Mouse (Mus musculus) T-helper 2 cell (primary cell): ENCODE results near the gene Ltb.

Source experiments
- in situ Hi-C: fragments of 300-600 bp; cut with MboI, MseI; formaldehyde crosslinking; loops from one replicate; pipeline ENCODE4 v1.15.1; 2025; ENCODE audit warnings: high pct_unique_total_duplicates

The Ltb gene

DNA sequence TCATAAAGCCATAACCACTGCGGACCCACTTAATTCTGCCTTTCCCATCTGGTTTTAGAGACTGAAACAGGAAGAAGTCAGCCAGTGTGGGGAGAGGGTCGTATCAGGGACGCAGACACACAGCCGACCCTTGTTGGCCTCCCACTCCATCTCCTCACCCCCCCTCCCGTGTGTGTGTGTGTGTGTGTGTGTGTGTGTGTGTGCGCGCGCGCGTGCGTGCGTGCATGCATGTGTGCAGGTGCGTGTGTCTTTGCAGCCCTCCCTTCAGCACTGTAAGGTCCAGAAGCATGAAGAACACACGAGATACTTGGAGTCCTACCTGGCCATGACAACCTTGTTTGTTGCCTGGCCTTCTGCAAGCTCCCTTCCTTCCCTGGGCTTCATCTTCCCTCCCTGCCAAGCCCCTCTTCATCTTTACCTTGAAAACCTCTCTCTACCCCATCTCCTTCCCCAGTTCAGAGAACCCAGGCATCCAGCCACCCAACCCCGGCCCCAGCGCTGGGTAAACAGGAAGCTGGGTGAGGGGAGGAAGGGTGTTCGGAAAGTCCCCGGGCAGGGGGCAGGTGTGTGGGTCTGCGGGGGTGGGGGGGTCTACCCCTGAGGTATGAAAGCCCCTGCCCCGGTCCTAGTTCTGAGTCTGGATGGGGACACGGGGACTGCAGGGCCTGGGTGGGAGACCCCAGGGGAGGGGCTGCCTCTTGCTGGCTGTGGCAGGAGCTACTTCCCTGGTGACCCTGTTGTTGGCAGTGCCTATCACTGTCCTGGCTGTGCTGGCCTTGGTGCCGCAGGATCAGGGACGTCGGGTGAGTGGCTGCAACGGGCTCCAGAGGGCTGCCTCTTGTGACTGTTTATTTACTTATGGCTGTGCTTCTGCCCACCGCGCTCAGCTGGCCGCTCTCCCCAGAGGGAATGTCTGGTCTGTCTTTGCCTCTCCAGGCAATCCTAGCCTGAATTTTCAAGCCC lies at the start of gene Ltb:
Gene Ltb, plus strand, starts transcription at position 559 of the 963 bp plus-strand sequence.
- in situ Hi-C loops: no loop called here

DNA sequence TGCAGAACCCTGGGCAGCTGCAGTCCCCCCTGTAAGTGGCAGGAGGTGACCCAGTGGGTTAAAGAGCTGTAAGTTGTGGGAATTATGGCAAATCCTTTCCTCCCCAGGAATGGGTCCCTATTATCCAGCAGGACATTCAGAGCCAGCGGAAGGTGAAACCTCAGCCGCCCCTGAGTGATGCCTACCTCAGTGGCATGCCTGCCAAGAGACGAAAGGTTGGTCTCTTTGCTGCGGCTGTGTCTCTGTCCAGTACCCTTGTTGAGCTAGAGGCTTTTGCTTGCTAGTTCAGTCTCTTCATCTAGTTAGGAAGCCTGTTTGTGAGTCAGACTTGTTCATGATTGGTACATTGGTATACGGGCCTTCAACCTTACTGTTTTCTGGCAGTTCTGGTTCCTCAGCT lies 48.1 kb upstream of the Ltb start:
- in situ Hi-C loops: no loop called here

DNA sequence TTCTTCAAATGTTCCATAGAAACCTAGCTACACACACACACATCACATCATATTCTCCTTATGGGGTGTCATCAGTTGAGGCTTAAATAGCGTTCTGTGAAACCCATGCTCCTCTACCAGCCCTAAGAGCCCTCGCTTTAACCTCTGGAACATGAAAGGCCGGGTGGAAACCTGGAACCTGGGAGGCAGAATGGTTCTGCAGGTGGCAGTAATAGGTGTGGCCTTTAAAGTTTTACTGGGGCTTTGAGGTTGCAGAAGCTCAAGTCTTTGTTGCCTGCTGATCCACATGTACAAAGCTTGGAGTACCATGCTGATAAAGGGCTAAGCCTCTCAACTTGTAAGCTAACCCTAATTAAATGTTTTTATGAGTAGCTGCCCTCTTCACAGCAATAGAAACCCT lies 46.9 kb upstream of the Ltb start:
- in situ Hi-C loops: no loop called here

DNA sequence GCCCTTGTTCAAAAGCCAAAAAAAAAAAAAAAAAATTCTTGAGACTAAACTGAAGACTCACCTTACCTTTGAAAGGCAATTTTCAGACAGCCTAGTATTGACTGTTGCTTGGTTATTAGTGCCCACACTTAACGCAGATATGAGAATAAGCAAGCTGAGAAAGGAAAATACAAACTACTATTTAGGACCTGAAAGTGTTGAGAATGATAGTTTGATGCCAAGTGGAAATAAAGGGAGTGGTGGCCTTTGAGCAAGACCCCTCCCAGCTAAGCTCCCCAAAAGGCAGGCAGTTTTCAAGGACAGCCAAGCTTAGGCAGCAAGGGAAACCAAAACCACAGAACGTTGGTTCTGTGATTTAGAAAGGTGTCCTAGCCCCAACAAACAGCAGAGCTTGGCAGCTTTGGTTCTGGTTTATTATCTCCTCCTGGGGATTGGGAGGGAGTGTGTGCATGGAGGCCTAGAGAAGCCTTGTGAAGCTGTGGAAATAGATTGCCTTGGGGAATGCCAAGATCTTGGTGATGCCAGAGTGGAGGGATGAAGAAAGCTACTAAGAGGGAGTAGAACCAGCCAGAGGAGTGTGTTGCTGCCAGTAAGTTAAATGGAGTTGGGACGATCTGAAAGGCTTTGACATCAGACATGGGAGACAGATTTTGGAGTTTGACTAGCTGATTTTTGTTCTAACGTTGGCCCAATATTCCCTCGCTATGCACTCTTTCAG lies 46.2 kb upstream of the Ltb start:
- in situ Hi-C loops: no loop called here

DNA sequence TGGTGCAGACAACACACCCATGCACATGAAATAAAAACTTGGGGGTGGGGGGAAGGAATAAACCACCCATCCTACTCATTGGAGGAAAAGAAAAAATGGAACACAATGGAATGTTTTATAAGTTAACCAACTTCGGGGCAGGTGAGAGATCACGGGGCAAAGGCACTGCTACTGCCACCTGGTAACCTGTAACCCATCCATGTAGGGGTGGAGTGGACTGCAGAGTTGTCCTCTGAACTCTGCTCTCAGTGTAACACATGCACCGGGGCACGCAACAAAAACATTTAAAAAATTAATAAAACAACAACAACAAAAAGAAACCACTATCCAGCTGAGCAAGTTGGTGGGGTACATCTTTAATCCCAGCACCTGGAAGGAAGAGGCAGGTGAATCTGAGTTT lies 42.1 kb upstream of the Ltb start:
- in situ Hi-C loops: no loop called here

DNA sequence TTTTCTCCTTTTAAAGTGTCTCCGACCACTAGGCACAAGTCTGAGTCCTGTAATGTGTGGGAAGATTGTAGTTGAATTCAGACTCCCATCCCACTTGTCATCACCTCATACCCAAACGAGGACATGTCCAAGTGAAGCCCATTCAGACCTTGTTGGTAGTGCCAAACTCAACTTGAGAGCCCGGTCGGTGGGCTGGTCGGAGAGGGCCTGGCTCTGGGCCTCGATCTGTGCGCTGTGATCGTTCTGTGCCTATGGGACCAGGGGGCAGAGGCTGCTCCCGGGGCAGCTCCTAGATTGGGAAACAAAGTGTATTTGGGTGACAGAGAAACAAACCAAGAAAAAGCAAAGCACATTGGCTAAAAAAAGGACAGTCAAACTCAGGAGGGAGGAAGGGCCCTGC lies 41.2 kb upstream of the Ltb start:
- in situ Hi-C loops: no loop called here

DNA sequence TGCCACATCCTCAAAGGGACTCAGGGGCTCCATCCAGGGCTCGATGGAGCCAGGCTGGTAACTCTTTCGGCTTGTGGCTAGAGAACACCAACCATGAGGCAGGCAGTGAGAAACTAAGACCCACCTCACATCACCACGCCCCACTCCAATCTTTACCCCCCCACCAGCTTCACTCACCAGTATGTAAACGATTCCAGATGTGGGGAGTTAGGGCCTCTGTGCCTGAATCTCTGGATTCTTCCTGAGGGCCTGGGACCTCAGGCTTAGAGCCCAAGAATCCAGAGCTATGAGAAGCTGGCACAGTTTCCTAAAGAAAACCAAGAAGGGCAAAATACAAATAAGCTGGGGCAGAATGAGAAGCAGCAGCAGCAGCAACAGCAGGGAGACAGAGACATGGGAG lies 40.3 kb upstream of the Ltb start:
- in situ Hi-C loops: no loop called here

DNA sequence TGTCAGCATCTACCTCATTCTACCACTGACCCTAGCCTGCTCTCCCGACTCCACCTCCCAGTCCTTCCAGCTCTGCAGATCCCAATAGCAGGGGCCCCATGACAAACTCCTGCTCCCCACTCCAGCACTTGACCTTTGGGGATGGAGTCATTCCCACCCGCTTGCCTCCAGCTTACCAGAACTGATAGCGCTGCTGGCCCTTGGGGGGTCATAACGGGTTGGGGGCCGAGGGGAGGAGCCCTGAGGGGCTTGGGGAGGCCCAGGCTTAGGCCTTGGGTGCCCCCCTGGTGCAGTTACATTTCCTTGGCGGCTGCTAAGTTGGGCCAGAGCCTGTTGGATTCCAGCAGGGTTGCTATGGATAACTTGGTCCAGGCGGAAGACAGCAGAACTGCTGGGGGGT lies 39.6 kb upstream of the Ltb start:
- in situ Hi-C loops: no loop called here

DNA sequence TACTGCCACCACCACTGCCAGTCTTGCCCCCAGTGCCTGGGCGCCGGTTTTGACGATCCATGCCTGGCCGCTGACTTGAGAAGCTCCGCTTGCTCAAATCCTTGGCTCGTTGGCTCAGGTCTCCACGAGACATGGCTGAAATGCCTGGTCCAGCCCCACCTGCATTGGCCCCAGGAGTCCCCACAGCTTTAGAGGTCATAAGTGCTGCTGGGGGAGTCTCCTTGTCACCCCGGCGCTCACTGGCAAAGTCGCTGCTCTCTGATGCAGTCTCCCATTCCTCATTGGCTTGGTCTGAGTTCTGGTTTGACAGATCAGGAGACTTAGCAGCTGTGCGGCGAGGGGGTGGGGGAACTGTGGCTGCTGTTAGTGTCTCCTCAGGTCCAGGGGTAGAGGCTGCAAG lies 38.8 kb upstream of the Ltb start:
- in situ Hi-C loops: no loop called here

DNA sequence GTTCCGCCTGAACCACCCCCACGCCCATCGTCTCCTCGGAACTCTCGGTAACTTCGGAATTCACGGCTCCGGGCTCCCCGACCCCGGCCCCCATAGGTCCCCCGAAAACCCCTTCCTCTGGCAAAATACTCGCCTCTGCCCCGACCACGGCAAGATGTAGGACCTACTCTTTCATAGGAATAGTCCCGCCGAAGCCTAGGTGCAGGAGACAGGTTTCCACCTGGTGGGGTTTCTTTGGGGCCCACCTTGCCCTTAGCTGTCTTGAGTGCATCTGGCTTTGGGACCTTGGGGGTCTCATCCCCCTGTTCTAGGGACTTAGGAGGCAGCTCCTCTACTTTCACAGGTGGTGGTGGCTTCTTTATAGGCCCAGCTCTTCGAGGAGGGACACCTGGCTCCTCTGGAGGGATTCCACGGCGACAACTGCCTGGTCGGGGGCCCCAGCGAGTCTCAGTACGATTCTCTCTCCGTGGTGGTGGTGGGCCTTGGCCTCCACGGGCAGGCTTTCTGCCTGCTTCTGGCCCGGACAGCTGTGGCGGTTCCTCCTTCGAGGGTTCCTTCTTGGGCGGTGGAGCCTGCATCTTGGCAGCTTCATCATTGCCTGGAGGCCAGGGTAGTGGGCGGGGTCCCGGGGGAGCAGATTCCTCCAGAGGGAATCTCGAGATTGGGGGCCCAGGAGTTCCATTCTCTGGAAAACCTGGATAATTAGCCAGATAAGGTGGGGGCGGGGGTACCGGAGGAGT lies 37.6 kb upstream of the Ltb start:
- in situ Hi-C loops: no loop called here

DNA sequence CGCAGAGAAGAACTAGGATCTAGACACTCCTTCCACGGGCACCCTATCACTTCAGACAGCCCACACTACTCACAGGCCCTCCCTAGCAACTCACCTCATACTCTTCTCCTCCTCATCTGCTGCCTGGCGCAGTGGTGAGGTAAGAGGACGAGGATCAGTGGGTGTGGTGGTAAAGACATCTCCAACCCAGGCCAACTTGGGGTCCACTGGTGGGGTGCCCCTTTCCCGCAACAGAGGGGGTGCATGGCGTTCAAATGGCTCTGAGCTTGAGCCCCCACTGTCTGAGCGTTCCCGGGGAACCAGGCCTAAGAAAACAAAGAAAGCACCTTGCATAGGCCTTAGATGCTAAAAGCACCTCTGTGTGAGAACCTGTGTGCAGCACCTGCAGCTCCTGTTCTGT lies 37.0 kb upstream of the Ltb start:
- in situ Hi-C loops: no loop called here

DNA sequence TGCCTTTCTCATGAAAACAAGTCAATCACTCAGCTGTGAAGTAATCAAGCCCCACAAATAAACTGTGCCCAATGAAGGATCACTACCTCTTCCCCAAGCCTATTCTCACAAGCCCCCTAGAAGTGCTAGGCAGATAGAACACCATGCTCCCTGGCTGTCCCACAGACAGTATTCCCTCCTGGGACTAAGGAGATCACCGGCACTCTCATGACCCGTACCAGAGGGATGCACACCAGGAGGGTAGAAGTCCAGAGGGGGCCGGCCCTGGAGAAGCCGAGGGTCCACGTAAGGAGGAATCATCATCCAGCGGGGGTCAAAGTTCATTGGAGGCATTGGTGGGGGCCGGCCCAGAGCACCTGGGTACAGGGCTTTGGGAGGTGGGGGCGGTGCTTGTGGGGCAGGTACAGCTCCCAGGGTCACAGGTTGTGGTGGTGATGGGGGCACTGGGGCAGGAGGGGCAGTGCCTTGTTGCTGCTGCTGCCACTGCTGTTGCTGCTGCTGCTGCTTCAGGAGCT lies 36.5 kb upstream of the Ltb start:
- in situ Hi-C loops: no loop called here

DNA sequence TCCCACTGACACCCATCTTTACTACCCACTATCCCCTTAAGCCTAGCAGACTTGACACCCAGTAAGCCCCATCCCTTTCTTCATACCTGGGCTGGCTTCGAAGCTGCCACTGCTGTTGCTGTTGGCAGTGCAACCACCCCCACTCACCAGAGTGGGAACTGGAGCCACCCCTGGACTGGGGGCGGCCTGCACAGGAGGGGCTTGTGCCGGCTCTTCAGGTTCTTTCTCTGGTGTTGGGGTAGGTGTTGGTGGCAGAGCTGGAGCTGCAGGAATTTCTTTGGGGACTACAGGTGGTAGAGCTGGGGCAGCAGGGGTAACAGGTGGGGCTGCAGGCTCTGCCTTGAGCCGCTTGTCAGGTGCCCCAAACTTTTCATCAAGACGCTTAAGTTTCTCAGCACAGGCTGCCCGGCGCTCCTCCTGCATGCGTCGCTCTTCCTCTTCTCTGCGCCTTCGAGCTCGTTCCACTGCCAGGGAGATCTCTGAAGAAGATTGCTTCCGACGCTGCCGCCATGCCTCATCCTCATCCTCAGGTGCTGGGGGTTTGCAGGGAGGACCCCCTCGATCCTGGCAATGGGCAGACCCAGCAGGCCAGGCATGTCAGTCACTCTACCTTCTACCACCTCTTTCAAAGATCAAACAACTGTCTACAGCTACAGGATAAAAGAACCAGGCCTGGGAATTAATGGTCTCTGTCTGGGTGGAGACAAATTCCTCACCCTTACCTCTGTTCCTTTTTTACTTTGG lies 35.2 kb upstream of the Ltb start:
- in situ Hi-C loops: no loop called here

DNA sequence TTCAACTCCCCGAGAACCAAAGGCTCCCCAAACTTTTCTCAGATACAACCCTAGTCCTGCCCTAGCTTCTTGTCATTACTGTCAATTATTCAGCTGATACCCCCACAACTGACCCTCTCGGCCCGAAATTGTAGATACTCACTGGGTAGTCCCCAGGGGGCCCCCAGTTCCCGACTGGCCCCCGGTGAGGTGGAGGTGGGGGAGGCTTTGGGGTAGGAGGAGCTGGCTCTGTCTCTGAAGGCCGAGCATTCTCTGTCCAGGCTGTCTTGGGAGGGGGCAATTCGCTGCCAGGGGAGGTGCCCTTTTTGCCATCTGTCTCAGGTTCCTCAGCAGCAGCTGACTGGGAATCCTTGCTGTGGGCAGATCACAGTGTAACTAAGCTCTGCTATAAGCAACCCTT lies 34.6 kb upstream of the Ltb start:
- in situ Hi-C loops: no loop called here

DNA sequence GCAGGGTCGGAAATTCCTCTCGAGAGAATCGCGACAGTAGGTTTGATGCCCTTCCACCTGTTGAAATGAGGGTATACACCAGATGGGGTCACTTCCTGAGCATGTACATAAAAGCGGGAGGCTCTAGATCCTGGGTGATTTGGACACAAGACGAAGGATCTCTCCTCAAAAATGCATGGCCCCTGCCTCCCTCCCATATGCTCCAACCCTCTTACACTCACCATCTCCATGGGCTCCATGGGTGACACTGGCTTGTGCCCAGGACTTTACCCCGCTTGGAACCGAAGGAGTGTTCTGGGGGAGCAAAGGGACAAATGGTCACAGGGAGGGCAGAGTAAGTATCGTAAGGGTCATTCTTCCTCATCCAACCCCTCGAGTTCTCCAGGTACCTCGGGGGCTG lies 32.8 kb upstream of the Ltb start:
- in situ Hi-C loops: no loop called here

DNA sequence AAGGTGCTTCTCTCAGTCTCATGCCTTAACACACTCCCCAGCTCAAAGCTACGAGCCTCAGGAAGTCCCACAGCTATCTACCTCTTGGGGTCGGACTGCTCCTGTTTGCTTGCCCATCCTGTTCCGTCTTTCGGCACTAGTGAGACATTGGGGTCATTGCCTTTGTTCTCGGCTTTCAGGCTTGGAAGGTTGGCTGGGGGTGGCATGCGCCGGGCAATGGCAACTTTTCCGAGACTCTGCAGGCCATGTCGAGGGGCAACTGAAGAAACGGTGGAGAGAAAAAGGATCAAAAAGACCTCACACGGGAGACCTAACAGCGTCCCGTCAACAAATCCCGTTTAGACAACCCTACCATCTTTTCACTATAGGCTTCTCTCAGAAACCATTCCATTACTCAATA lies 32.1 kb upstream of the Ltb start:
- in situ Hi-C loops: no loop called here

DNA sequence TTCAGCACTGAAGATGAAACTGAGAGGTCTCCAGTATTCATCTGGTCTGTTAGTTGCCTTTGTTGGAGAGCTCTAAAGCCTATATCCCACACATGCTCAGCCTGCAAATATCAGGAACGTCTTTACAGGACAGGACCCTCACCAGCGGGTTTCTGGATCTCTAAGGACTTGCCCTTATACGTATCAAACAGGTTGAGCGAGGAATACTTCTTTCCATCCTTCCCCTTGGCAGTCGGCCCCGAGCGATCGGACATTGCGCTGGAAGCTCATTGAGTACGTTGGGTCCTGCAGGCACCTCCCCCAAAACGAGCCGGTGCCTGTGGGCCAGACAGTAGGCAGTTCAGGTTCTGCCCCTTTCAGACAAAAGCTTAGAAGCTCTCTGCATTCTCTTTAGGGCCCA lies 31.5 kb upstream of the Ltb start:
- in situ Hi-C loops: no loop called here

DNA sequence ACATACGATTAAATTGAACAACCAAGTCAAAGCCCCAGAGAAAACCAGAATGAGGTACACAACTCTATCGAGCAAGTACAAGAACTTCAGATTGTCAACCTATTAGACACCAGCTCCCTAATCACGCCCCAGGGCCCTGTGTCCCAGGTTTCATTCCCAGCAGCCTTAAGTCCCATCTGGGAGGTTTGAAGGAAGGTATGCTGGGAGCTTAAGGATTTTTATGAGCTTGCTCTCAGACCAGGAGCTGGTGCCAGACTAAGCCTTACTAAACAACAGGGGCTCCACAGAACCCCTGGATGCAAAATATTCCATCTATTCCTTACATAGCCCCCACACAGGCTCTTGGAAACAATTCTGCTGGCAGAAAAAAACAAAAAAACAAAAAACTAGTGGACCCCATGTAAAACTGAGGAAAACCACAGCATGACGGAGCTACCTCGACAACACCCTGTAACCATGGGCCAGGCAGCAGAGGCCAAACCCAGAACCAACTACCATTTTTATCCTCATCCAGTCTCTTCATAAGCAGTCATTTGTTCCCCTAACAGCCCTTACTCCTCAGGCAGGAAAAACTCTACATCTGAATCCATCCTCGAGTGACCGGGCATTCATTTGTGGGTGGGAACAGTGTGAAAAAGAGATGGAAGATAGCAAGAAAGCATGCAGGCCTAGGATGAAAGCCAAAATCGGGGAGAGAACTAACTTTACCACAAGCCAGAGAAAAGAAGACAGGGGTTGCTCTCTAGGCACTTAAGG lies 30.7 kb upstream of the Ltb start:
- in situ Hi-C loops: no loop called here

DNA sequence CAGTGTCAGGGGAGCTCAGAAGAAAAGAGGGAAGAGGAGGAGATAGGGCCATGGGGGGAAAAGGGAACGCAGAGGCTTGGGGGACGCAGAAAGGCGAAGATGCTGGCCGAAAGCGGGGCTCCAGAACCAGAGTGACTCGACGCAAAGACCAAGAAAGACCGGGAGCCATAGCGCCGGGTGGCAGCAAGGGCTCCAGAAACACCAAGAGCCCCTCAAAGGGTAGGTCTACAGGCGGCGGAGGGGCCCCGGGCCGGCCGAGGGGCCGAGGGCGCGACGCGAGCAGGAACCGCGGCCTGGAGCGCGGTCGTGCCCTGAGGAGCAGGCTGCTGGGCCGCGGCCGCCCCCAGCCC lies 30.0 kb upstream of the Ltb start:
- in situ Hi-C loops: no loop called here

DNA sequence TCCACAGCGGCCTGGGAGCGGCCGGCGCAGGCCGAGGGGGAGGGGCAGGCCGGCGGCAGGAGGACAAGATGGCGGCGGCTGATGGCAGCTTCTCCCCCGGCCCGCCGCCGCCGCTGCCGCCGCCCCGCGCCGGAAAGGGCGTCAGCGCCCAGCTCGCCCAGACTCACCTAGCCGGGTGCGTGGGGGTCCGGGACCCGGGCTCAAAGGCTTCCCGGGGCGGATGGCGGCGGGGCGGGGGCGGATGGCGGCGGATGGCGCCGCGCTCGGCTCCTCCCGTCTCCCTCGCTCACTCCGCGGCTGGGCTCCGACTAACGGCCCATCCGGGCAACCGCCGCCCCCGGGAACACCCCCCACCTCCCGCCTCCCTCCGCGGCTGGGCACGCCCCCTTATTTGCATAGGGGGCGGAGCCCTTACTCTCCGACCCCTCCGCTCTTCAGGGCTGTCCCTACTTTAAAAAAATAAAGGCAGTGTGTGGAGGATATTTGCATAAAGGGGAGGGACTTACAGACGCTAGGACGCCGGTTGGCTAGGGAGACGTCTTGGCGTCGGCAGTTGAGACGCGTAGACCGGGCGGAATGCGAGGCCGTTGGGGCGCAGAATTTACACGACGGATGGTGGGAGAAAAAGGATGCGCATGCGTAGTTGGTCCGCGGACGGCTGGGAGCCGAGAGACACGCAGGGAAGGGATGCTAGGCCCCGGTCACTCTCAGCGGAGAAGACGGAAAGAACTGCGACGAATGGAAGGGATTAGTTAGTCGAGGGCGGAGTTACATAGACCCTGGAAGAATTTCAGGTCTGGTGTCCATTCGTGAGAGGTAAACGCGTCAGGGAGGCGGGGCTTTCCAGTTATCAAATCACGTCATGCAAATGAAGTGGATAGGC lies 29.4 kb upstream of the Ltb start, which contains the start of gene Prrc2a:
Gene Prrc2a, minus strand, starts transcription at position 330 of the 883 bp plus-strand sequence.
- in situ Hi-C loops: no loop called here
